Mouse (Mus musculus): ENCODE data around the gene Ctxn2. TPM values are rescaled to one million over a fixed set of nuclear protein-coding genes. Genes with fewer than 3 reads are reported as not detected.

The Ctxn2 gene
- polyA plus RNA-seq, 1 experiment from 2014 or later = not detected

DNA sequence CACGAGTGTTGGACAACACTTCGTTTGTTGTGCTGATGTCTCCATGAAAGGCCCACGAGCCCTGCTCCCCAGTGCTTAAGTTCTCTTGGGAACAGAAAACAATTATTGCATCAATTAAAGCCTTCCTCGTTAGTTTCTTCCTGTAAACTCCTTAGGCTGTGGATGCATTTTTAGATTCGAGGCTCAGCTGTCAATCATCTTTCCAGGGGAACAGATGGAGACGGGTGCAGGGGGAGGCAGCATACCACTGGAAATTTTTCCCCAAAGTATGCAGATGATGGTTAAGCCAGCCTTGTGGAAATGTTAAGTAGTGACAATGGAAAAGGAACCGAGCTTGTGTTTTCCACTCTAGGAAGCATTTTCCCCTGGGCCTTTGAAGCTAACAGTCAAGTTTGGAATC, 60.3 kb downstream of the Ctxn2 start:
- no peaks in the 10 kb centered on the region for H3K4me1 ChIP-seq (ENCODE audit: control insufficient read depth in 2 of 2, insufficient read depth in 2 of 2, low read length in 2 of 2)
- no peak for ATAC-seq (ENCODE audit: insufficient number of reproducible peaks, insufficient read depth, low FRiP score, low read depth)
- no peak overlapping the region for H3K27ac ChIP-seq (replicated peaks in 1 of 2; ENCODE audit: control insufficient read depth in 1 of 2, insufficient read depth in 1 of 2, low read depth in 2 of 2, low read length in 2 of 2)
- no peak overlapping the region for H3K4me3 ChIP-seq (ENCODE audit: control insufficient read depth in 1 of 2, insufficient read depth in 1 of 2, low read depth in 1 of 2, low read length in 2 of 2)
- H3K9me3 ChIP-seq (ENCODE audit: control insufficient read depth, low read length) = no peaks in the 10 kb centered on the region
- no peak overlapping the region for H3K9ac ChIP-seq (ENCODE audit: low read length)
- H3K27me3 ChIP-seq (ENCODE audit: control insufficient read depth, insufficient read depth, low read length) = no peaks in the 10 kb centered on the region
- 62% methylated on average over 7 of the region's 7 CpGs for WGBS
- no peaks in the 10 kb centered on the region for H3K36me3 ChIP-seq (ENCODE audit: control insufficient read depth, insufficient read depth, low read length)
- no peak overlapping the region for H3K4me2 ChIP-seq (ENCODE audit: low read length)

Other genes starting within 250 kb of the Ctxn2 start
- 3.3 and 4.3 TPM in 2 replicates for gene Slc24a5, start 68.6 kb upstream of the Ctxn2 start, polyA plus RNA-seq (2014; fragmentation: Nextera tagmentation; extraction: Ambion mirVana)
- gene Myef2, start 13.0 kb upstream of the Ctxn2 start, polyA plus RNA-seq (2014; fragmentation: Nextera tagmentation; extraction: Ambion mirVana) = 65.6 and 66.4 TPM in 2 replicates
- not detected in 2 replicates for gene Slc12a1, start 15.8 kb downstream of the Ctxn2 start, polyA plus RNA-seq (2014; fragmentation: Nextera tagmentation; extraction: Ambion mirVana)
- 121 and 127 TPM in 2 replicates for gene Dut, start 110.5 kb downstream of the Ctxn2 start, polyA plus RNA-seq (2014; fragmentation: Nextera tagmentation; extraction: Ambion mirVana)